Mouse (Mus musculus): ENCODE measurements around the gene Ahnak.

- TF ChIP-seq CTCF (IDR thresholded peaks at IDR 0.05; ENCODE audit: low read depth) (no peak), EP300 (IDR thresholded peaks at IDR 0.05; ENCODE audit: low read depth) (no peak)
Observed at GRCm38 (mm10) chr19:9081311-9082190, 92.5 kb downstream of the Ahnak start.
